Mouse (Mus musculus): Measurements from ENCODE around the gene Gm13696.
"Not testable (repeated sequence)": the region's sequence is repeated elsewhere in the genome, so short reads cannot be mapped to it uniquely, and the experiment has no call there.

Gene Gm13696

GRCm38 (mm10) chr2:83972823-83973222, at the start of gene Gm13696:
Gene Gm13696 (plus strand): TSS chr2:83973123.
- not testable (repeated sequence) for DNase-seq

DNA sequence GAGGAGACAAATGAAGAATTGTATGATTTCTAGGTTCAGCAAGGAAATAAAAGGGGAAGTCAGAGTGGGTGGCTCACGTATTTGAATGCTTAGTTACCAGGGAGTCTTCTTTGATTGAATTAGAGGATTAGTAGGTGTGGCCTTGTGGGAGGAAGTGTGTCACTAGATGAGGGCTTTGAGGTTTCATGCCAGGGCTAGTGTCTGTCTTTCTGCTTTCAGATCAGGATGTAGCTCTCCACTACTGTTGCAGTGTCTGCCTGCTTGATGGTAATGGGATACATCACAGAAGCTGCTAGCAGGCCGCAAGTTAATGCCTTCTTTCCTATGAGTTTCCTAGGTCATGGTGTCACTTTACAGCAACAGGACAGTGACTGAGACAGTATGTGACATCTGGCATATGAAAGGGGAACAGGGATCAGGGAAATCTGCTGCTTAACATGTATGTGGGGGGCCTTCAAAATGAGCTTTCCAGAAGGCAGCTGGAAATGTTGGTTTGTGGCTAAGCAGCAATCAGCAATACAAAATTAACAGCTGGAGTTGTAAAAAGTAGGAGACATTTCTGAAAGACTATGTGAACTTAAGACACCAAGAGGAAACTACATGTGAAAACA, 43.3 kb upstream of the Gm13696 start:
- DNase-seq: no peak

DNA sequence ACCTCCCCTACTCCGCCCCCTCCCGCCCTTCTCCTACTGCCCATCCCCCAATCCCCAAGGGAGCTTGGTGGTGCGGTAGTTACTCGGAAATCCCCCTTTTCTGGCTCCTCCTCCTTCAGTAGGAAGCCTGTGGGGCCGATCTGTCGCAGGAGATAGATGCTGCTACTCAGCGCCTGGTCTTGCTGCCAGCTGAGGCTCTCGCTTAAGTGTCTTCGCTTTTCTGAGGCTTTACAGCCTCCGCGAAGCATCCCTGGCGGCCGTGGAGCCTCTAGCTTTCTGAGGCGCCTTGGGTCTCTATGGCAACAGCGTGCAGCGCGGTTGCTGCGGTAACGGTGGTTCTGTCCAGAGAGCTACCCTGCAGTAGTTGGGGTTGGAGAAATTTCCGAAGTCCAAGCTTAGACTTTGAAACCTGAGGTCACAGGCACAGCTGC, 32.0 kb upstream of the Gm13696 start, which contains the start of gene Zswim2:
TSS of gene Zswim2 (minus strand) at position 298 of the 431 bp plus-strand sequence.
- DNase-seq: peak; percentile 70

DNA sequence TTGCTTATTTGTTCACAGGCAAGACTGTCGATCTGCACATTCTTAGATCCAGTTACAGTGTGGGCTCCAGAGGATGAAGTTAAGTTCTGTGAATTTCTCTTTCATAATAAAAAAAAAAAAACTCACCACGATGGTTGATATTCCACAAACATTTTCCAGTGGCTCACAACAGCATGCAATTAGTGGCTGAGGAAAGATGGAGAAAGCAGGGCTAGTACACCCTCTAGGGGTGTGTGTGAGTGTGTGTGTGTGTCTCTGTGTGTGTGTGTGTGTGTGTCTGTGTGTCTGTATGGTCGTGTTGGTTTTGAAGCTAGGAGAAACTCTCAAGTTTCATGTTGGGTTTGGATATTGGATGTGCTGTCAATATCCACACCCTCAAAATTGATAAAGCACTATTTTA, 31.5 kb upstream of the Gm13696 start:
- DNase-seq: no peak

GRCm38 (mm10) chr2:83941792-83942191, 31.1 kb upstream of the Gm13696 start:
- no peak for DNase-seq

GRCm38 (mm10) chr2:83955393-83955792, 17.5 kb upstream of the Gm13696 start, which contains the start of gene Gm13698:
Gene Gm13698 (plus strand): TSS chr2:83955693.
- DNase-seq: not testable (repeated sequence)

DNA sequence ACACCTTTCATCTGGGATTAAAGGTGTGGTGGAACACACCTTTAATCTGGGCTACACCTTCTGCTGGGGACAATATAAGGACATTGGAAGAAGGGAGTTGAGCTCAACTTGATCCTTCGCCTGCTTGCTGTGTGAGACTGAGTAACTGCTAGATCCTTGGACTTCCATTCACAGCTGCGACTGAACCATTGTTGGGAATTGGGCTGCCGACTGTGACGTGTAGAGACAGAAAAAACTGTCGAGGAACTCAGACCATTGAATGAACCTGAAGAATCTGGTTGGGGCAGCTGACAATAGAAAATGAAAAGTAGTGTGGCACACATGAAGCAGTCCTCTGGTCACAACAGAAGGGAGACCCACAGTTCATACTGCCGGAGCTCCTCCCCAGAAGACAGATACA, 11.7 kb upstream of the Gm13696 start, which contains the start of gene Gm13693:
TSS of gene Gm13693 (plus strand) at position 301 of the 400 bp plus-strand sequence.
- not testable (repeated sequence) for DNase-seq

- not testable (repeated sequence) for DNase-seq
Observed at GRCm38 (mm10) chr2:83967013-83967412, 5.9 kb upstream of the Gm13696 start, which contains the start of gene Gm13695. Gene Gm13695 (plus strand): TSS chr2:83967313.

DNA sequence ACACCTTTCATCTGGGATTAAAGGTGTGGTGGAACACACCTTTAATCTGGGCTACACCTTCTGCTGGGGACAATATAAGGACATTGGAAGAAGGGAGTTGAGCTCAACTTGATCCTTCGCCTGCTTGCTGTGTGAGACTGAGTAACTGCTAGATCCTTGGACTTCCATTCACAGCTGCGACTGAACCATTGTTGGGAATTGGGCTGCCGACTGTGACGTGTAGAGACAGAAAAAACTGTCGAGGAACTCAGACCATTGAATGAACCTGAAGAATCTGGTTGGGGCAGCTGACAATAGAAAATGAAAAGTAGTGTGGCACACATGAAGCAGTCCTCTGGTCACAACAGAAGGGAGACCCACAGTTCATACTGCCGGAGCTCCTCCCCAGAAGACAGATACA, 5.7 kb downstream of the Gm13696 start, which contains the start of gene Gm13694:
TSS of gene Gm13694 (plus strand) at position 301 of the 400 bp plus-strand sequence.
- not testable (repeated sequence) for DNase-seq

DNA sequence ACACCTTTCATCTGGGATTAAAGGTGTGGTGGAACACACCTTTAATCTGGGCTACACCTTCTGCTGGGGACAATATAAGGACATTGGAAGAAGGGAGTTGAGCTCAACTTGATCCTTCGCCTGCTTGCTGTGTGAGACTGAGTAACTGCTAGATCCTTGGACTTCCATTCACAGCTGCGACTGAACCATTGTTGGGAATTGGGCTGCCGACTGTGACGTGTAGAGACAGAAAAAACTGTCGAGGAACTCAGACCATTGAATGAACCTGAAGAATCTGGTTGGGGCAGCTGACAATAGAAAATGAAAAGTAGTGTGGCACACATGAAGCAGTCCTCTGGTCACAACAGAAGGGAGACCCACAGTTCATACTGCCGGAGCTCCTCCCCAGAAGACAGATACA, 11.5 kb downstream of the Gm13696 start, which contains the start of gene Gm13697:
TSS of gene Gm13697 (plus strand) at position 301 of the 400 bp plus-strand sequence.
- DNase-seq: not testable (repeated sequence)

DNA sequence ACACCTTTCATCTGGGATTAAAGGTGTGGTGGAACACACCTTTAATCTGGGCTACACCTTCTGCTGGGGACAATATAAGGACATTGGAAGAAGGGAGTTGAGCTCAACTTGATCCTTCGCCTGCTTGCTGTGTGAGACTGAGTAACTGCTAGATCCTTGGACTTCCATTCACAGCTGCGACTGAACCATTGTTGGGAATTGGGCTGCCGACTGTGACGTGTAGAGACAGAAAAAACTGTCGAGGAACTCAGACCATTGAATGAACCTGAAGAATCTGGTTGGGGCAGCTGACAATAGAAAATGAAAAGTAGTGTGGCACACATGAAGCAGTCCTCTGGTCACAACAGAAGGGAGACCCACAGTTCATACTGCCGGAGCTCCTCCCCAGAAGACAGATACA, 17.3 kb downstream of the Gm13696 start, which contains the start of gene Gm13691:
TSS of gene Gm13691 (plus strand) at position 301 of the 400 bp plus-strand sequence.
- not testable (repeated sequence) for DNase-seq

DNA sequence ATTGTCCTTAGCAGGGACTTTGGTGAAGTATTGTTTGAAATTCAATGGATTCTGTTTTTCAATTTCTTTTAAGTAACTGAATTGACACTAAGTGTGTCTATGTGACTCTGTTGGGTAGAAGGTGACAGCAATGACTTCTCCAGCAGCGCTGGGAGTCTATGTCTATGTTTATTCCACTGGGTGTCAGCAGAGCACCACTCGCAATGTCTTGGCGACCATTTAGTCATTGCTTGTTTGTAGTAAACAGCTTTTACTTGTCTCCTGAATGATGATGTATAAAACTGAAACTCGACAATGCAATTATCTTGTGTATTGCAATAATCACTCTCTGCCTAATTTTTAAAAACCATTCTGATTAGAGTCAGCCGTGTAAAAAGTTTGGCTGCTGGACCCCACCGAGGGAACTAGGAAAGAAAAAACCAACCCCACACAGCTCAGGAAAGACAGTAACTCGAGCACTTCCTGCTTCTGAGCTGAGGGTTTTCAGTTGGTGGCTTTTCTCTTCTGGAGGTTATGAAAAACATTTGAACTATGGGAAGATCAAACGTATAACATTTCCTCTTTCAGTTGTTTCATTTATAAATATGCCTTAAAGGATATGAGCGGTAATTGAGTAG, 20.8 kb downstream of the Gm13696 start:
- DNase-seq: peak; percentile 38

DNA sequence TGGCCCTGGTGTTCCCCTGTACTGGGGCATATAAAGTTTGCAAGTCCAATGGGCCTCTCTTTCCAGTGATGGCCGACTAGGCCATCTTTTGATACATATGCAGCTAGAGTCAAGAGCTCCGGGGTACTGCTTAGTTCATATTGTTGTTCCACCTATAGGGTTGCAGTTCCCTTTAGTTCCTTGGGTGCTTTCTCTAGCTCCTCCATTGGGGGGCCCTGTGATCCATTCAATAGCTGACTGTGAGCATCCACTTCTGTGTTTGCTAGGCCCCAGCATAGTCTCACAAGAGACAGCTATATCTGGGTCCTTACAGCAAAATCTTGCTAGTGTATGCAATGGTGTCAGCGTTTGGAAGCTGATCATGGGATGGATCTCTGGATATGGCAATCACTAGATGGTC, 21.6 kb downstream of the Gm13696 start:
- not testable (repeated sequence) for DNase-seq

DNA sequence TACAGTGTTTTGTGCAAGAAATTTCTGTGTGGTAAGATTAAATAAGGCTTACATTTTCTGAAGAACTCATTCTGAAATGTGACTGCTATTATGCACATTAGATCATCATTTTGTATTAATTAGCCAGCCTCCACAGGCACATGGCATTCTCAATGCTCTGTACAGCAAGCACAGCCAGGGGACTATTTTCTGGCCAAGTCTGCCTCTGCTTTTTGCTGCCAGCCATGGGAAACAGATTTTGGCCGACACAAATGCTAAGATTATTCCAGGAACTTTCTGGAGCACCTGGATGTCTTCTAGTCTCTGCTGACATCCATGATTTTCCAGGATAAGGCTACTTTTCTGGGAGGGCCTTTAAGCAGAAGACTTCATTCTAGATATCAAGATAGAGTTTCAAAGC, 36.0 kb downstream of the Gm13696 start:
- no peak for DNase-seq

- peak; percentile 7 for DNase-seq
Observed at GRCm38 (mm10) chr2:84009818-84010217, 36.9 kb downstream of the Gm13696 start.

- DNase-seq: no peak
Observed at GRCm38 (mm10) chr2:84014572-84014971, 41.6 kb downstream of the Gm13696 start.

DNA sequence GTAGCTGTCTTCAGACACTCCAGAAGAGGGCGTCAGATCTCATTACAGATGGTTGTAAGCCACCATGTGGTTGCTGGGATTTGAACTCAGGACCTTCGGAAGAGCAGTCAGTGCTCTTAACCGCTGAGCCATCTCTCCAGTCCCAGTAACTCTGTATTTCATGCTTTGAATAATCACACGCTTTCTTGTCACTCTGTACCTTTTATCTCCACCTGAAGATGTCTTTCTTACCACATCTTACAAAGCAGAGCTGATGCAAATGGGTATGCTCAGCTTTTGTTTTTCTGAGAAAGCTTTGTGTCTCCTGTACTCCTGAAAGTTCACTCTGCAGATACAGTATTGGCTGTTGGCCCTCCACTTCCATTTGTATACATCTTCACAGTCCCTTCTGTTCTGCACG, 43.4 kb downstream of the Gm13696 start:
- not testable (repeated sequence) for DNase-seq

DNA sequence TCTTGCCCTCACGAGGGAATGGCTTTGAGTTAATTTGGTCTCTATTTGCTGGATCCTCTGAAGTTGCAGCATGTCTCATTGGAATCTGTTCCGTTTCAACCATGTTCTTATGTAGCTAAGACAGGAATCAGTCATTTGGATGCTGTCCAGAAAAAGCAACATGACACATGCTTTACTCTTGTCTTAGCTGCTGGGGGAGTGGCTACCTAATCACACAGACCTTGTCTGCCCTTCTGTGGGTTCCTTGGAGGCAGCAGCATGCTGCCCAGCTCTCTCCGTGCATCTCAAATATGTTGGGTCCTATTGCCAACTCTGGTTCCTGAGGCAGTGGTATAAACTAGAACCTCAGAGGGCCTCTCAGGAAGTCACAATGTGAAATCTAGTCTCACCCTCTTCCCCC, 45.4 kb downstream of the Gm13696 start:
- DNase-seq: peak; percentile 17

DNA sequence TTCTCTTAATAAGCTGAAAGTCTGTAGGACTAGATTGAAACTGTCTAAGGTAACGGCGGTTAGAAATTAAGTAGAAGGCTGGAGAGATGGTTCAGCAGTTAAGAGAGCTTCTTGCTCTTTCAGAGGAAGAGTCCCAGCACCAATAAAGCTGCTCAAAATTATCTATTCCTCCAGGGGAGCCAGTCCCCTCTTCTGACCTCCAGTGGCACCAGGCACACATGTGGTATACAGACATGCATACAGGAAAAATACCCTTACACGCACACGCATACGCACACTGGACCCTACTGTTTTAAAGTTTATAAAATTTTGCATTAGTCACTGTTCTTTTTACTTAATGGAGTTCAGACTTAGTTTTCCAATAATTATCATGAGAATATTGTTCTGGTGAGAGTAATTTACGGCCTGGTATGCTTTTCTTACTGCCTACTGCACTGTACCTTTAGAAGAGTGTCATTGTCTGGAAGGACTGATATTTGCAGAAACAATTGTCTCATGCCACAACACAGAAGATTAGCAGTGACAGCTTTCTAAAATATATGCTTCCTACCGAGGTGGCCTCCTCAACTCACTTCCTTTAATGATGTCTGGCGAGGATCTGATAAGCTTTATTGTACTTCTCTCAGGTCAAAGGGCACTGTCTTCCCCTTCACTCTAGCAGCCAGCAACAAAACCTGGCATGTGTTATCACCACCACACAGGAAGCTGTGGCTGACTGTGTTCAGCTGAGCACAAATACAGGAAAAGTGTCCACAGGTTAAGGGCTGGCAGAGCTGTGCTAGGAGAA, 46.8 kb downstream of the Gm13696 start:
- DNase-seq: peak; percentile 79

GRCm38 (mm10) chr2:84021930-84022329, 49.0 kb downstream of the Gm13696 start:
- no peak for DNase-seq

DNA sequence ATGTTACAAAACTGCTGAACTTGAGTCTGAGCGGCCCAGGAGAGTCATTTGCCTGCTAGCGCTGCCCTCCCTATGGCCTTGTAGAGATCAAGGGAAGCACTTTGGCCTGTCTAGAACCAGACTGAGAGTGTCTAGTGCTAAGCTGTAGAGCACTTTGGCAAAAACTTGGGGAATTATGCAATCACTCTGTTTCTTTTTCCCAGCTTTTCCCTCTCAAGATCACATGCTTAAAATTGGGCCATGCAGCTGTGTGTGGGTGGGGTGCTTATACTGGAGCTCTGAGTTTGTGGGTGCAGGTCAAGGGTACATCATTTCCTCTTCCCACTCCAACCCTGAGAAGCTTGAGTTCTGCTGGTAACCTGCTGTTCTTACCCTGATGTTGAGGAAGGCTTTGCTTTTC, 50.0 kb downstream of the Gm13696 start:
- peak; percentile 9 for DNase-seq

- DNase-seq: no peak
Observed at GRCm38 (mm10) chr2:84023319-84023718, 50.4 kb downstream of the Gm13696 start.

Measured in kidney, adult 9 months (tissue).